Mouse (Mus musculus) hindlimb bud, embryonic 11.5 days (tissue): ENCODE results near the gene Hist1h4n.
"Not testable (repeated sequence)": the region's sequence is repeated elsewhere in the genome, so short reads cannot be mapped to it uniquely, and the experiment has no call there.

ENCODE experiments used
- DNase-seq: peaks from one replicate; pipeline ENCODE4 v3.0.0-alpha.2; 2012; ENCODE audit warnings: low read depth, low spot score; ENCODE audit errors: extremely low spot score

Gene Hist1h4n

GRCm38 (mm10) chr13:21797163-21797562, 34.8 kb downstream of the Hist1h4n start:
- not testable (repeated sequence) for DNase-seq

GRCm38 (mm10) chr13:21795584-21795983, 36.4 kb downstream of the Hist1h4n start:
- DNase-seq = no peak

- no peak for DNase-seq
Measured at GRCm38 (mm10) chr13:21790601-21791283, 41.3 kb downstream of the Hist1h4n start.

- no peak for DNase-seq
Measured at GRCm38 (mm10) chr13:21789925-21790324, 42.1 kb downstream of the Hist1h4n start.

- no peak for DNase-seq
Measured at GRCm38 (mm10) chr13:21787760-21788593, 44.0 kb downstream of the Hist1h4n start.

- peak; percentile 98 for DNase-seq
Measured at GRCm38 (mm10) chr13:21786899-21787629, 44.9 kb downstream of the Hist1h4n start, which contains the start of the genes Hist1h2an and Hist1h2bp. Gene Hist1h2an (minus strand): TSS chr13:21787218. Gene Hist1h2bp (plus strand): TSS chr13:21787461.

GRCm38 (mm10) chr13:21786189-21786898, 45.7 kb downstream of the Hist1h4n start:
- DNase-seq = peak; percentile 82

GRCm38 (mm10) chr13:21784311-21784710, 47.7 kb downstream of the Hist1h4n start:
- DNase-seq = no peak

- no peak for DNase-seq
Measured at GRCm38 (mm10) chr13:21783734-21784161, 48.2 kb downstream of the Hist1h4n start.

GRCm38 (mm10) chr13:21783255-21783617, 48.8 kb downstream of the Hist1h4n start, which contains the start of gene Hist1h3i:
Gene Hist1h3i (minus strand): TSS chr13:21783370.
- peak; percentile 96 for DNase-seq

GRCm38 (mm10) chr13:21782361-21783254, 49.4 kb downstream of the Hist1h4n start:
- peak; percentile 79 for DNase-seq
